Mouse (Mus musculus) MEL (cell line): ENCODE results near the gene Cenph.
"Not testable (repeated sequence)": the region's sequence is repeated elsewhere in the genome, so short reads cannot be mapped to it uniquely, and the experiment has no call there.

ENCODE experiments used
- CTCF ChIP-seq, 3 experiments: IDR thresholded peaks in 2 of 3; conservative IDR thresholded peaks in 1 of 3; 2 replicates each; pipeline ENCODE4 v1.5.1; 2011 to 2012; ENCODE audit warnings: low read length in 3 of 3, low read depth in 2 of 3, mild to moderate bottlenecking in 2 of 3, improper control_type of control experiment in 1 of 3, inconsistent platforms in 1 of 3, mixed read lengths in 1 of 3, moderate library complexity in 1 of 3; ENCODE audit not compliant: control insufficient read depth in 1 of 3, insufficient read depth in 1 of 3, poor library complexity in 1 of 3, severe bottlenecking in 1 of 3
- EP300 ChIP-seq, 2 experiments: IDR thresholded peaks; 2 replicates each; pipeline ENCODE4 v1.6.1; 2011; ENCODE audit warnings: improper control_type of control experiment in 2 of 2, low read length in 2 of 2, low read depth in 1 of 2, mild to moderate bottlenecking in 1 of 2
- JUND ChIP-seq: IDR thresholded peaks from 2 replicates; pipeline ENCODE4 v1.6.1; 2011; ENCODE audit warnings: low read depth, mild to moderate bottlenecking, improper control_type of control experiment, low read length
- NRF1 ChIP-seq: IDR thresholded peaks from 2 replicates; pipeline ENCODE4 v1.6.1; 2014; ENCODE audit warnings: low read depth, mild to moderate bottlenecking, inconsistent platforms, low read length, improper control_type of control experiment, moderate library complexity; ENCODE audit not compliant: poor library complexity, insufficient read depth, severe bottlenecking
- POLR2A ChIP-seq, 2 experiments: IDR thresholded peaks; 2 replicates each; pipeline ENCODE4 v1.6.1; 2011 to 2012; ENCODE audit warnings: low read length in 2 of 2, mild to moderate bottlenecking in 2 of 2, control low read depth in 1 of 2, improper control_type of control experiment in 1 of 2, low read depth in 1 of 2, moderate library complexity in 1 of 2; ENCODE audit not compliant: control insufficient read depth in 1 of 2, insufficient read depth in 1 of 2, poor library complexity in 1 of 2

DNA sequence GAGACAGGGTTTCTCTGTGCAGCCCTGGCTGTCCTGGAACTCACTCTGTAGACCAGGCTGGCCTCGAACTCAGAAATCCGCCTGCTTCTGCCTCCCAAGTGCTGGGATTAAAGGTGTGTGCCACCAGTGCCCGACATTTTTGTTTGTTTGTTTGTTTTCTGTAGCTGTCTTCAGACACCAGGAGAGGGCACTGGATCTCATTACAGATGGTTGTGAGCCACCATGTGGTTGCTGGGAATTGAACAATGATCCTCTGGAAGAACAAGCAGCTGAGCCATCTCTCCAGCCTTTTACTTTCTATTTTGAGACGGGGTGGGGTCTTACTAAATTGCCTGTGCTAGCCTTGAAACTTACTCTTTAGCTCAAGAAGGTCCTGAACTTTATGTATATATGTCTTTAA lies 47.2 kb downstream of the Cenph start:
- TF ChIP-seq POLR2A (IDR thresholded peaks at IDR 0.05; ENCODE audit: control insufficient read depth in 1 of 2, insufficient read depth in 1 of 2, low read depth in 1 of 2, low read length in 2 of 2, poor library complexity in 1 of 2); JUND; NRF1; EP300 (IDR thresholded peaks at IDR 0.05; ENCODE audit: low read depth in 1 of 2, low read length in 2 of 2): not testable (repeated sequence)
- peak in 1 of 3 experiments; percentile 17; a peak in 2 of 6 replicates for TF ChIP-seq CTCF (IDR thresholded peaks at IDR 0.05 in 2 of 3, conservative IDR thresholded peaks at IDR 0.05 in 1 of 3; ENCODE audit: control insufficient read depth in 1 of 3, insufficient read depth in 1 of 3, low read depth in 2 of 3, low read length in 3 of 3, poor library complexity in 1 of 3, severe bottlenecking in 1 of 3)
